Mouse (Mus musculus) erythroblast, embryonic 14.5 days (primary cell): Measurements from ENCODE around the gene Tnc.

Source experiments
- GATA1 ChIP-seq: IDR thresholded peaks from 2 replicates; pipeline ENCODE4 v1.6.1; 2012; ENCODE audit warnings: low read length, inconsistent platforms, mixed read lengths
- TAL1 ChIP-seq: IDR thresholded peaks from 3 replicates; pipeline ENCODE4 v1.6.1; 2012; ENCODE audit warnings: low read length, inconsistent platforms, mixed read lengths

- TF ChIP-seq TAL1 (no peak), GATA1 (no peak)
Measured at GRCm38 (mm10) chr4:64020151-64020550, 26.7 kb downstream of the Tnc start.
